Mouse (Mus musculus) cerebellum, adult 2 months (tissue): ENCODE measurements around the gene Aoc1.

Experiments
- CTCF ChIP-seq: fragments of 200-500 bp; IDR thresholded peaks from 2 replicates; pipeline ENCODE4 v1.5.1; 2011; ENCODE audit warnings: low read depth, mild to moderate bottlenecking, control low read depth, low read length, moderate library complexity, borderline replicate concordance; ENCODE audit not compliant: insufficient read depth
- POLR2A ChIP-seq: fragments of 200-500 bp; IDR thresholded peaks from 2 replicates; pipeline ENCODE4 v1.6.1; 2011; ENCODE audit warnings: low read length, control low read depth, borderline replicate concordance; ENCODE audit not compliant: insufficient read depth

DNA sequence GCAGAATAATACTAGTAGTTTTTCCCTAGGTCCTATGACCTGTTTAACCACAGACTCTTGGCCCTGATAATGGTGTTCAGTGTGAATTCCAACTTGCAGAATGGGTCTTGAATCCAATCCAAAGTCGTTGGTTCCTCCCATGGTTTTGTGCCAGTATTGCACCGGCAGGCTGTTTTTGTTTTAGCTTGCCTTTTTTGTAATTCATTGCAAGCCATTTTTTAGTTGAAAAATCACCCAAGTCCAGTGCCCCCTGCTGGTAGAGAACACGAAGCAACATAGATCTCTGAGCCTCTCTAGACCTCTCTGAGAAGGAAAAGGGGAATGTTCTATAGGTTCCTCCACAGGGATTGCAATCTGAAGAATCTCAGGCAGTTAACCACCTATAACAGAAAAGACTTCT is 39.3 kb downstream of the Aoc1 start:
- TF ChIP-seq CTCF = no peak
- TF ChIP-seq POLR2A = no peak
